Mouse (Mus musculus) activated CD4-positive, CD25-positive, alpha-beta regulatory T cell, adult 4 months (primary cell): ENCODE results near the gene Nova2. TPM values are rescaled to one million over a fixed set of nuclear protein-coding genes. Genes with fewer than 3 reads are reported as not detected.
A peak's percentile ranks its signal among the peaks of the same experiment; 100 is the strongest.

ENCODE experiments used
- ATAC-seq: one replicate; pipeline ENCODE4 v1.8.0; 2017
- polyA plus RNA-seq, 2 experiments: library from polyadenylated mRNA; unstranded; fragments of 100-300 nt; shearing (Covaris generic); gene quantifications; one replicate each; pipeline ENCODE4 v1.2.1; 2017

Nova2 gene
- polyA plus RNA-seq, 2 experiments from 2014 or later, result not detected

- ATAC-seq, result no peak
These were observed 62.1 kb downstream of the Nova2 start for GRCm38 (mm10) chr7:18987747-18988146.

DNA sequence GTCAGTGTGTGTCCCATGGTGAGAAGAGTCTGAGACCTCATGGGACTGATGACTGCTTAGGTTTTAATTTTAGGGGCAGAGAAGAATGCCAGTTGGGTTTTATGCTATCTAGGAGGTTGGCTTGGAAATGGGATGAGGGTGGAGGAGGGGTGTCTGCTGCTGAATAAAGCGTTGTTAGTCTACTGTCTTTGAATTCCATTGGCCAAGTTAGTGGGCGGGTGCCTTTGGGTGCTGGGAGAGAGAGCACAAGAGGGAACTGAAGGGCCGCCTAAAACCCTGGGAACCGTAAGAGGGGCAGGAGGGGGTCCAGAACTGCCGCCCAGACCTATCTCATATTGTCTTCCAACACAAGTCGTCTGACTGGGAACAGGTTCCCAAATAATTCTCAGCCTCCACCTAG lies 63.1 kb downstream of the Nova2 start:
- no peak for ATAC-seq

GRCm38 (mm10) chr7:18989995-18990394 lies 64.3 kb downstream of the Nova2 start:
- no peak for ATAC-seq

DNA sequence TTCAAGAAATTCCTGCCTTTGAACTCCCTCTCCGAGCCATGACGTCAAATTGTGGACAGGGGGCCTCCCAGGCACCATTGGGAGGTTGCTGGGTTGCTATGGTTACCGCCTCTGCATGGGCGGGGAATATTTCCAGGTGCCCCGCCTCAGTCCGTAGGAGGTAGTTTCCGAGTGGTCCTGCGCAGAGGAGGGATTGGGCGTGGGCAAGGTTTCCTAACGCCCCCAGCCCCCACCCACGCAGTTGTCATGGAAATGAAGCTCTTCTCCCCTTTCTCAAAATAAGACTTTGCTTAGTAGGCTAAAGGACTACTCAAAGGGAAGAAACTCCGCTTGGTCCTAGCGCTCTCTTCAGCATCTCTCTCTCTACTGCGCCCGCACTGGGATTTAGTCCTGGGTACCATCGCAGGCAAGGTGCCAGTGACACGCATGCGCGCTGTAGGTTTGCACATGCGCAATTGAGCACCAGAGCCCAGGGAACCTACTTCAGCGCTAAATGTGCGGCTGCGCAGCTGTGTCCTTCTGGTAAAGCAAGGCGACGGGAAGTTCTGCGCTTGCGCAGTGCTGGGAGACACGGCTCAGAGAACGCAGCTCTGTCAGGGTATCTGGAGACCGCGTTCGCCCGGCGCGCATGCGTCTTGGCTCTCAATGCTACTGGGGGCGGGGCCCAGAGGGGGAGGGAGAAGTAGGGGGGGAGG lies 65.1 kb downstream of the Nova2 start, which contains the start of gene Mypop:
Gene Mypop, plus strand, starts transcription at position 645 of the 695 bp plus-strand sequence.
- peak; percentile 79 for ATAC-seq

DNA sequence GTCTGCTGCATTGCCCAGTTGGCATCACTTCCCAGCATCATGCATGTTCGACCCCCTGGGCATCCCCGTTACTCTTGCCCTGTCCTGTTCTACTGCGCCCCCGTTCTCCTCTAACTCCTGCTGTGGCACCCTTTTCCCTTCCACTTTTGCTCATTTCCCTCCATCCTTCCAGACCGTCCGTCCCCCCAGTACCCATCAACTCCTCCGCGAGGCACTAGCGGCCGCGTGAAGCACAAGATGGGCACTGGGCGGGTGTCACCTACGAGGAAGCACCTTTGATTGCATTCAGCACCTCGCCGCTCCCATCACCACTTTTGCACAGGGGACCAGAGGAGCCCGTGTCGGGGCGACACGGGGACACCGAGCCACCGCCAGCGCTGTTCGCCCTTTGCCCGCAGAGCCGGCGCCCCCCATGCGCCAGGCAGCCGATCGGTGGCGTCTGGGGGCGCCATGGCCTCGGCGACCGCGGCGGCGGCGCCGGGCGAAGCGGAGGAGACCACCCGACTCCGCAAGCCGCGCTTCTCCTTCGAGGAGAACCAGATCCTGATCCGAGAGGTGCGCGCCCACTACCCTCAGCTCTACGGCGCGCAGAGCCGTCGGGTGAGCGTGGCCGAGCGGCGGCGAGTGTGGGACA lies 66.1 kb downstream of the Nova2 start:
- ATAC-seq, result no peak

GRCm38 (mm10) chr7:18992294-18992675 lies 66.6 kb downstream of the Nova2 start:
- ATAC-seq, result no peak

GRCm38 (mm10) chr7:18993036-18993435 lies 67.3 kb downstream of the Nova2 start:
- ATAC-seq, result no peak

GRCm38 (mm10) chr7:18998835-18999234 lies 73.1 kb downstream of the Nova2 start:
- ATAC-seq, result no peak

- no peak for ATAC-seq
These were observed 74.7 kb downstream of the Nova2 start for GRCm38 (mm10) chr7:19000421-19000820.

- ATAC-seq, result peak; percentile 75
These were observed 75.5 kb downstream of the Nova2 start for GRCm38 (mm10) chr7:19001066-19001806.

DNA sequence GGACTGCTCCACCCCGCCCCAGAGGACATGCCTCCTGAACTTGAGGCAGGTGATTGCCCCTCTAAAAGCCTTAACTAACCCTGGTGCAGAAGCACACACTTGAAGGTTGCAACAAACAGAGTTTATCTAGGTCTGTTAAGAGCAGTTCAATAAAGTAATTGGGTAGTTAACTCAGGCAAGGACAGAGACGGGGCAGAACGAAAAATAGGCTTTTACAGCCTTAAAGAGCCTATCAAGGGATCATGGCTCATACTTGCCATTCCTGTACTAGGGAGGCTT lies 76.1 kb downstream of the Nova2 start:
- ATAC-seq, result no peak

DNA sequence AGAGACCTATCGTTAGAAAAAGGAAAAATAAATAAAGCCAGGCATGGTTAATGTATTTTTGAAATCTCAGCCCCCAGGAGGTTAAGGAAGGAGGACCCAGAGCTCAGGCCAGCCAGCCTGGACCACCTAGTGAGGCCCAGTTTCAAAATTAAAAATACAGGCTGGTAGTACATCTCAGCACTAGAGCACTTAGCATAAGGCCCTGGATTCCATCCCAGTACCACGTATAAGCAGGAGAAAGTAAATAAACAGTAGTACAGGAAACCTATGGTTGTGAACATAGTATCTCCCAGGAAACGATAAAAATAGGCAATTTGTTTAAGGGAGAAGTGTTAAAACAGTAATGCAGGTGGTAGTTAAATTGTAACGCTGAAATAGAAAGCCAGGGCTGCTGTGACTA lies 76.4 kb downstream of the Nova2 start:
- no peak for ATAC-seq

GRCm38 (mm10) chr7:19002848-19003498 lies 77.3 kb downstream of the Nova2 start:
- peak; percentile 24 for ATAC-seq

DNA sequence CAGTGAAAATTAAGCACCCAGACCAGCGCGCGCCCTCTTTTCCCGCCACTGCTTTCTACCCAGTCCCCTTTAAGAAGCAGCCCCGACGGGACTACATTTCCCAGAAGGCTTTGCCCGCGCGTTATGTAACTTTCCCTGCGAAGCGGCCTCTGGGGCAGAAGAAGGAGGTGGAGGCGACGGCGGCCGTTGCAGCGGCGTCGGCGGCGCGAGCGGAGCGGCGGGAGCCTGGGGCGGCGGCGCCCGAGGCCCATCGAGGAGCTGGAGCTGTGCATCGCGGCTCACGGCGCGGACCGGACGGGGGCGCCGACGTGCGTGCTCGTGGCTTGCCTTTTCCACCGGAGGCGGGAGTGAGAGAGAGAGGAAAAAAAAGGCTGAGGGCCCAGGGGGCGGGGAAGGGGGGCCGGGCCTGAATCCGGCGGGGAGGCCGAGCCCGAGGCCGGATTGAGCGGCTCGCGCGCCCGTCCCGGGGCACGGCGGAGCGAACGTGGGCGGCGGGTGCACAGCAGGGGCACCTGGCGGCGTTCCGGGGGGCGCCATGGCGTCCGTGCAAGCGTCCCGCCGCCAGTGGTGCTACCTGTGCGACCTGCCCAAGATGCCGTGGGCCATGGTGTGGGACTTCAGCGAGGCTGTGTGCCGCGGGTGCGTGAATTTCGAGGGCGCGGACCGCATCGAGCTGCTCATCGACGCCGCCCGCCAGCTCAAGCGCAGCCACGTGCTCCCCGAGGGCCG lies 78.4 kb downstream of the Nova2 start, which contains the start of gene Irf2bp1:
Gene Irf2bp1, plus strand, starts transcription at position 143 of the 729 bp plus-strand sequence.
- peak; percentile 58 for ATAC-seq

DNA sequence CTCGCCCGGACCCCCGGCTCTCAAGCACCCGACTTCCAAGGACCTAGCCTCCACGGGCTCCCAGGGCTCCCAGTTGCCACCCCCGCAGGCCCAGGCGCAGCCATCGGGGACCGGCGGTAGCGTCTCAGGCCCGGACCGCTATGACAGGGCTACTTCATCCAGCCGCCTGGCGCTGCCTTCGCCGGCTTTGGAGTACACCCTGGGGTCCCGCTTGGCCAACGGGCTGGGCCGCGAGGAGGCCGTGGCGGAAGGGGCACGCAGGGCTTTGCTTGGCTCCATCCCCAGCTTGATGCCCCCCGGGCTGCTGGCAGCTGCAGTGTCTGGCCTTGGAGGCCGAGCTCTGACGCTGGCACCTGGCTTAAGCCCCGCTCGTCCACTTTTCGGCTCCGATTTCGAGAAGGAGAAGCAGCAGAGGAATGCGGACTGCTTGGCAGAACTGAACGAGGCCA lies 79.0 kb downstream of the Nova2 start:
- ATAC-seq, result no peak

- no peak for ATAC-seq
These were observed 79.9 kb downstream of the Nova2 start for GRCm38 (mm10) chr7:19005417-19006121.

GRCm38 (mm10) chr7:19006476-19006875 lies 80.8 kb downstream of the Nova2 start:
- ATAC-seq, result peak; percentile 29

DNA sequence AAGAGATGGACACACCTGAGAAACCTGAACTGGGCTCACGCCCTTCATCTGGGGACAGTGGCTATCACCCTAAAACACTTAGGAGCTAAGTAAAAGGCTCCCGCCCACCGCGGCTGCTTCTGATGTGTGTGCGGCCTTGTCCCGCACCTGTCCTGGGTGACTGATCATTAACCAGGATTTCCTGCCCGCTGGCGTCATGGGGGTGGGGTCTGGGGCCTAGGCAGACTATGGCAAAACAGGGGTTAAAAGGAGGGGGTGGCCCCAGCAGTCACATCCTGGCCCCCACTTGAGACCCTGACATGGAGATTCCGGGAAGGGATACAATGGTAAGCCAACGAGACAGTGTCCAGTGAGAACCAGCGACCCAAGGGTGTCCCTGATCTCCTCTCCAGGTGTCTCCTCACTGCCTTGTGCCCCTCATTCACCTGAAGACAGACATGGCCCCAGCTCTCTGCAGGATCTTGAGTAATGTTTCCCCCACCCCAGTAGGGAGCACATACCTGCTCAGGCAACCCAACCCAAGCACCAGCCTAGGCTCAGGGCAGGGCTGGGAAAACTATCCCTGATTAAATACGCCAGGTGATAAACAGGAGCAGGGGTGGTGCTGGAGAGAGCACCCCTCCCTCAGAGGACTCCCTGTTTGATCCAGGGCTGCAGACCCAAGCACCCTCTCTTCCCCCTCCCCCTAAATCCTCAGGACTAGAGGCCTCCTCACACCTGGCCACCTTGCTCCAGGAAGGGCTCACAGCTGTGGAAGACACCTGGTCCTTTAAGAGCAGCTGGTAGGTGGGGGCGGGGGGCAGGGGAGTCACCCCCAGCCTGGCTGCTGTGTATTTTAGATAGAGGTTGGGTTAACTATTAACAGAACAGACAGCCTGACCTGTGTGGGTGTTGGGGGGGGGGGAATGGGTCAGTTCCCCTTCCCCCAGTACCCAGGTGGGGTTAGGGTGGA lies 81.6 kb downstream of the Nova2 start:
- ATAC-seq, result no peak

- no peak for ATAC-seq
These were observed 84.9 kb downstream of the Nova2 start for GRCm38 (mm10) chr7:19010581-19010980.

DNA sequence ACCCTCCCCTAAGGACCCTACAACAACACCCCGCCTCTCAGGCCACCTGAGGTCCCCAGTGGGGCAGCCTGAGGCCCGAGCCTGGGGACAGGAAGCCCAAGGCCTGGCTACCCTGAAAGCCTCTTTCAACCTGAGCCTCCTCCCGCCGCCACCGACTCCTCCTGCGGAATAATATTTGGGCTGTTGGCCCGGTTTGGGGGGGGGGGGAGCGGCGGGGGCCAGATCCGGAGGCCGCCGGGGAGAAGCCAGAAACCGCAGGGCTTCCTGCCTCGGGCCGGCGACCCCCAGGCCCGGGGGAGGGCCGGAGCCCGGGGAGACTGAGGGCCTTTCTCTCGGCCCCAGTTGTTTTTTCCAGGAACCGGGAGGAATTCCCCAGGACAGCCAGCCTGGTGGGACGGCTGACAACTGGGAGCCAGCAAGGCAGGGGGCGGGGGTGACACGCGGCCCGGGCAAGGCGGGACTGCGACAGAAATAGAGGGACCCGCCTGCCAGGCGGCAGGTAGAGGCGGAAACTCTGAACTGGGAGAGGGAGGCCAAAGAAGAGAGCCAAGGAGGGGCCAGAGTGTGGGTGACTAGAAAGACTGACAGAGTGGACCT lies 86.4 kb downstream of the Nova2 start:
- ATAC-seq, result no peak
